Mouse (Mus musculus) urinary bladder, postnatal 4 days (tissue): ENCODE data around the gene Olfr868.

Experiments
- DNase-seq, 2 experiments: peaks; one replicate each; pipeline ENCODE4 v3.0.0; 2021 to 2022; ENCODE audit warnings: low spot score in 2 of 2

Olfr868 gene

DNA sequence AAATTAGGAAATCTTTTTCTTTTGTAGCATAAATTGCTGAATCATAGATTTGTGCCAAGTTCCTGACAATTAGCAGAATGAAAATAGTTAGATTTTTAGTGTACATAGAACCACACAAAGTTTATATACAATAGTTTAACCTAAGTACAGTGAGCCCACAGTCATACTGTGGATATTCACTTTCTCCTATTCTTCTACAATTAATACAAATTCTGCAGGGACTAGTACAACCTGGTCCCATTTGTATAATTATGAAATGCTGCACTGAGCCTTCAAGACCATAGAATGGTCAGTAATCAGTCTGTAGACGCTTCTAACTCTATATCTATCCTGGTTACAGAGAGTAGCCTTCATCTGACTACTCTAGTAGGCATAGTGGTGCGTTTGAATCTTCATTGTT, at the start of gene Olfr868:
Gene Olfr868 (plus strand): TSS at position 301 of the 400 bp plus-strand sequence.
- no peak for DNase-seq

DNA sequence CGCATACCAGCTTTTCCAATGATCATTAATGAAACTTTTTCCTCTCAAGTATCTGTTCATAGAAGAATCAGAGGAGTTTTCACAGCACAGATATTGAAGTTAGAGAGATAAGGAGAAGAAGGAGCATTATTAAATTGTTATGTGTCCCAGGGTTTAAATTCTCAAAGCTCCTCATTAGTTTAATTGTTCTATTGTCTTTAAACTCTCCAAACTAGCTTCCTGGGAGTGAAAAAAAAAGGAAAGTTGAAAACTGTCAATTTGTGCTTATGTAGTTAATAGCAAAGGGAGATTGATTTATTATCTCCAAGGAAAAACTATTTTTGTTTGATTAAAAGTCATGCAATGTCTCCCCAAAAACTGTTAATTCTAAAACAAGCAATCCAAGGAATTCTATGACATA, 41.0 kb upstream of the Olfr868 start, which contains the start of gene Olfr867:
Gene Olfr867 (minus strand): TSS at position 101 of the 400 bp plus-strand sequence.
- no peak for DNase-seq

DNA sequence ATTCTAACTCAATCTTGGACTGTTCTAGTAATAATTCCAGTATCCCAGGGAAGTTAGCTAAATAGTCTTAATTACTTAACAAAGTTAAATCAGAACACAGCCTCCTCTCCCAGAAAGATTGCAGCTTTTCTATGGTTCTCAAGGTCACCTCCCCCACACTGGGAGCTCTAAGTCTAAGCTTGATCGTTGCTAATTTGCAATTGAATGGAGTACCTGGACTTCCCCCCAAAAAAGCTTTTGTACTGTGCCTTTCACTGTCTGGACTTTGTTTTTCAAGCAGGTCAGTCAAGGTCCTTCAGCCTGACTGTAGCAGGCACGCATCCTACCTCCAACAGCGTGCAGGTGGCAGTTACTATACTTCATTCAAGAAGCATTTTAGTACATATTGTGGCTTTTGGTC, 28.2 kb upstream of the Olfr868 start:
- DNase-seq, result no peak

DNA sequence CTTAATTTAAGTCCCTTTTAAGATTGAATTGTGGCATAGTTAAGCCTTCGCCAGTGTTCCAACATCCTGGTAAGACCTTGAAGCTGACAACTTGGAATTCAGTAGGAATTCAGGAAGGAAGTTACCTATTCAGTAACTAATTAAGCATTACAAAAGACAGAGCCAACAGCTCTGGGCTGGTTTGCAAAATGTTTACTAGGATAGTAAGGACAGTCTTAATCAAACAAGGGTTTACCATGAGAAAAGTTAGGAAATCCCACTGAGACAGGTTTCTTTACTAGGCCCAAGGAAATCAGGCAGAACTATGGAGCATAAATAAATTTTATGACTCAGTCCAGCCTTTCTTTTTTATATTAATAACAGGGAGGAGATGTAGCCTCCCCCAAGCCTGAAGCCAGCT, 27.1 kb upstream of the Olfr868 start:
- DNase-seq, result no peak

DNA sequence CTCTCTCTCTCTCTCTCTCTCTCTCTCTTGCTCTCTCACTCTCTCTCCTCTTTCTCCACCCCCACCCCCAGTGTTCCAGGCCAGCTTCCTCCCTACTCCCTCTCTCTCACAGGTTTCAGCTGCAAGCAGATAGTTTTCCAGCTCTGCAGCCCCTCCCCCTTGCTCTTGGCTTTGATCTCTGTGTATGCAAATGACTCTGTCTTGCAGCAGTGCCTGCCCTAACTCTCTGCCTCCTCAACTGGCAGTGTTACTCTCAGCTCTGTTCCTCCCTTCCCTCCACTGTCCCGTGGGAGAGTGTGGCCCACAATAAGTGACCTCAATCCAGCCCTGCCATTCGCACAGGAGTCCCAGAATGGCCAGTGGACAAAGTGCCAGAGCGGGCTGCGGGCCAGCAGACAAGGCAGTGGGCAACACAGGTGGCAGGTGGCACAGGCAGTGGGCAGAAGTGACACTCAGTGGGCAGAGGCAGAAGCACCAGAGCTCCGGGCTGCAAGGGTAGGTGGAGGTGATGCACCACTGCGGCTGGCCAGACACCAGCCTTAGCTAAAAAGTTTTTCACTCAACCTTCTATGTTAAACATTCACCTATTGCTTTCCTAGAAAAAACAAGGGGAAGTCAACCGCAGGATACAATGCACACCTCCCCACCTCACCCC, 24.8 kb upstream of the Olfr868 start:
- no peak for DNase-seq

DNA sequence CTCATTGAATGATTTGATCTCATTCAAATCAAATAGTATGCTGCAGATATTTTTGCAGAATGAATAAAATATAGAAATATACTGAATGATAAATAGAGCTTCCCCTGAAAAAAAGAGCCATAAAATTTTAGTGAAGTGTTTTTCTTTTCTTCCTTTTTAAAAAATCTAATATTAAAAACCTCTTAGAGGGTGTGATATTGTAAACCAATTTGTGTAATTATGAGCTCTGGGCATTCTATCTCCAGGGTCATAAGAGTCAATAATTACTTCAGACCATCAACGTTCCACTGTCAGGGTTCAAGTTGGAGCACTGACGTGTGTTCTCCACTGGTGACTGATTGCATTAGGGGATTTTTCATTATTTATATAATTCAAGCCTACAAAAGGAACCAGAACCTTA, 30.3 kb downstream of the Olfr868 start, which contains the start of gene Olfr869:
Gene Olfr869 (plus strand): TSS at position 301 of the 400 bp plus-strand sequence.
- DNase-seq, result no peak

DNA sequence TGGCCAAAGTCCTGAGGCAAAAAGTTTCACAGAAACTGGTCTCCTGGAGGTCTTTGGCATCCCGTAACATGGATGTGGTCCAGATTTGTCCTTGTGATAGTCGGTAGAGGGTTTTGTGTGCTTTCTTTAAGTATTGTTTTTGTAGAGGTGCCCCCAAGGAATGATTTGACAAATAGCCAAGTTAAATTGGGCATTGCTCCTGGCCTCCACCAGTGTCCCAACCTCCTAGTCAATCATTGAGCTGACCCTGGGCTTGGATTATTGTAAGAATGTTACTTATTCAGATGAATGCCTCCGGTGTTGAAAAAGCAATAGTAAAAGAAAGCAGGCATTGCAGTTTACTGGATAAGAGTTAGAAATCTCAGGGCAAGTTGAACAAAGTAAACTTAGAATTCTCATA, 51.3 kb downstream of the Olfr868 start:
- DNase-seq, result no peak
